Mouse (Mus musculus) limb, embryonic 14.5 days (tissue): ENCODE results near the gene Iqcn. TPM values are rescaled to one million over a fixed set of nuclear protein-coding genes. Genes with fewer than 3 reads are reported as not detected.
A peak's percentile ranks its signal among the peaks of the same experiment; 100 is the strongest.

ENCODE experiments used
- ATAC-seq: fragments of 200-750 bp; cut with Nextera tagmentation; 2 replicates; pipeline ENCODE4 v1.8.0; 2017; ENCODE audit warnings: low read depth, moderate number of reproducible peaks, moderate TSS enrichment; ENCODE audit not compliant: low FRiP score
- DNase-seq: peaks from one replicate; pipeline ENCODE4 v3.0.0-alpha.2; 2015; ENCODE audit warnings: low spot score
- H3K27ac ChIP-seq: fragments of 300-500 bp; sonication (generic); replicated peaks from 2 replicates; pipeline ENCODE4 v1.5.1; 2014; ENCODE audit warnings: low read depth, mild to moderate bottlenecking, low read length, moderate library complexity, mixed read lengths
- H3K27me3 ChIP-seq: fragments of 300-500 bp; sonication (generic); 2 replicates; pipeline ENCODE4 v1.6.1; 2014; ENCODE audit warnings: low read length, mixed read lengths; ENCODE audit not compliant: control insufficient read depth, insufficient read depth
- H3K36me3 ChIP-seq: fragments of 300-500 bp; sonication (generic); 2 replicates; pipeline ENCODE4 v1.6.1; 2014; ENCODE audit warnings: mild to moderate bottlenecking, low read length, moderate library complexity, mixed read lengths; ENCODE audit not compliant: control insufficient read depth, insufficient read depth
- H3K4me1 ChIP-seq: fragments of 300-500 bp; sonication (generic); 2 replicates; pipeline ENCODE4 v1.6.1; 2014; ENCODE audit warnings: antibody characterized with exemption, low read length, mixed read lengths; ENCODE audit not compliant: control insufficient read depth, insufficient read depth
- H3K4me2 ChIP-seq: fragments of 300-500 bp; sonication (generic); replicated peaks from 2 replicates; pipeline ENCODE4 v1.6.1; 2014; ENCODE audit warnings: low read depth, mild to moderate bottlenecking, low read length, moderate library complexity; ENCODE audit not compliant: severe bottlenecking
- H3K4me3 ChIP-seq: fragments of 300-500 bp; sonication (generic); replicated peaks from 2 replicates; pipeline ENCODE4 v1.5.1; 2014; ENCODE audit warnings: low read length
- H3K9ac ChIP-seq: fragments of 300-500 bp; sonication (generic); 2 replicates; pipeline ENCODE4 v1.6.1; 2014; ENCODE audit warnings: mild to moderate bottlenecking, low read depth, low read length, moderate library complexity; ENCODE audit not compliant: severe bottlenecking
- H3K9me3 ChIP-seq: fragments of 300-500 bp; sonication (generic); 2 replicates; pipeline ENCODE4 v1.6.1; 2016; ENCODE audit warnings: low read length; ENCODE audit not compliant: control insufficient read depth
- POLR2A ChIP-seq: fragments of 200-500 bp; IDR thresholded peaks from 2 replicates; pipeline ENCODE4 v1.8.0; 2012; ENCODE audit warnings: inconsistent platforms, mild to moderate bottlenecking, moderate library complexity, borderline replicate concordance; ENCODE audit not compliant: insufficient read depth, insufficient read length; ENCODE audit errors: extremely low read depth
- WGBS: fragments of 180-500 bp; shearing (Covaris S2); extraction: QIAGEN DNeasy Blood & Tissue Kit; methylation state at CpG from one replicate; pipeline ENCODE4 v1.1.7; 2014; 5-methylcytosine and 5-hydroxymethylcytosine counted together
- polyA plus RNA-seq, 2 experiments: library from polyadenylated mRNA; depleted of rRNA in 1 of 2; stranded (reverse) in 1 of 2; unstranded in 1 of 2; fragments of >200 nt; fragmentation: Nextera tagmentation in 1 of 2; extraction: Ambion mirVana in 1 of 2; gene quantifications; 2 replicates each; pipeline versions ENCODE4 v1.2.1 to v1.2.3; 2012 to 2014

Gene Iqcn
- polyA plus RNA-seq, 2 experiments: 0.04 to 0.10 TPM

GRCm38 (mm10) chr8:70673079-70673856 lies 30.0 kb upstream of the Iqcn start, which contains the start of gene Lsm4:
Gene Lsm4, plus strand, starts transcription at chr8:70673248.
- H3K36me3 ChIP-seq: peaks cover 9% of the 10 kb centered on the region
- peak; percentile 6; the same call in 1 of the 2 replicates for TF ChIP-seq POLR2A
- H3K9ac ChIP-seq: peak within 1 kb of the TSS; percentile 68
- peak within 1 kb of the TSS; percentile 91 for H3K4me2 ChIP-seq
- no peaks in the 10 kb centered on the region for H3K27me3 ChIP-seq
- ATAC-seq (peak; percentile 97), DNase-seq (peak; percentile 100)
- H3K4me1 ChIP-seq: peaks cover 11% of the 10 kb centered on the region
- H3K4me3 ChIP-seq: peak within 1 kb of the TSS; percentile 55
- H3K9me3 ChIP-seq: no peaks in the 10 kb centered on the region
- WGBS: under 1% methylated on average over 58 of the region's 60 CpGs
- peak within 1 kb of the TSS; percentile 94 for H3K27ac ChIP-seq

- Histone ChIP-seq H3K4me3 (peak overlapping the region; percentile 55), H3K27me3 (no peaks in the 10 kb centered on the region), H3K36me3 (peaks cover 17% of the 10 kb centered on the region), H3K4me1 (peaks cover 11% of the 10 kb centered on the region), H3K4me2 (peak overlapping the region; percentile 91), H3K9ac (peak overlapping the region; percentile 68), H3K9me3 (no peaks in the 10 kb centered on the region), H3K27ac (peak overlapping the region; percentile 94)
- TF ChIP-seq POLR2A: no peak
- 75% methylated on average over 3 of the region's 3 CpGs for WGBS
- DNase-seq (no peak), ATAC-seq (no peak)
Measured at GRCm38 (mm10) chr8:70674109-70674508, 29.1 kb upstream of the Iqcn start.

GRCm38 (mm10) chr8:70674716-70675115 lies 28.5 kb upstream of the Iqcn start:
- Histone ChIP-seq H3K4me2 (no peak overlapping the region), H3K4me1 (peaks cover 11% of the 10 kb centered on the region), H3K27me3 (no peaks in the 10 kb centered on the region), H3K9ac (no peak overlapping the region), H3K9me3 (no peaks in the 10 kb centered on the region), H3K36me3 (peaks cover 22% of the 10 kb centered on the region), H3K4me3 (no peak overlapping the region), H3K27ac (no peak overlapping the region)
- ATAC-seq (no peak), DNase-seq (no peak)
- TF ChIP-seq POLR2A: no peak
- whole genome bisulfite sequencing: 78% methylated on average over 4 of the region's 4 CpGs

GRCm38 (mm10) chr8:70675336-70675735 lies 27.9 kb upstream of the Iqcn start:
- Histone ChIP-seq H3K4me3 (no peak overlapping the region), H3K27ac (no peak overlapping the region), H3K9me3 (no peaks in the 10 kb centered on the region), H3K9ac (no peak overlapping the region), H3K36me3 (peaks cover 22% of the 10 kb centered on the region), H3K27me3 (no peaks in the 10 kb centered on the region), H3K4me2 (no peak overlapping the region), H3K4me1 (peaks cover 11% of the 10 kb centered on the region)
- DNase-seq (no peak), ATAC-seq (no peak)
- TF ChIP-seq POLR2A: no peak
- WGBS: 94% methylated on average over 1 of the region's 1 CpGs

GRCm38 (mm10) chr8:70677451-70678080 lies 25.7 kb upstream of the Iqcn start:
- H3K4me2 ChIP-seq: no peak overlapping the region
- DNase-seq: no peak

More at GRCm38 (mm10) chr8:70677451-70678080, 25.7 kb upstream of the Iqcn start:
- WGBS: 96% methylated on average over 15 of the region's 15 CpGs
- Histone ChIP-seq H3K9ac (no peak overlapping the region), H3K4me1 (peaks cover 15% of the 10 kb centered on the region), H3K4me3 (no peak overlapping the region), H3K9me3 (no peaks in the 10 kb centered on the region), H3K36me3 (peaks cover 22% of the 10 kb centered on the region), H3K27ac (no peak overlapping the region), H3K27me3 (no peaks in the 10 kb centered on the region)
- TF ChIP-seq POLR2A: no peak
- no peak for ATAC-seq
